Mouse (Mus musculus) right cerebral cortex, postnatal 10 days (tissue): ENCODE measurements around the gene Pgap3.
A peak's percentile ranks its signal among the peaks of the same experiment; 100 is the strongest.

ENCODE experiments used
- DNase-seq, 2 experiments: peaks; one replicate each; pipeline ENCODE4 v3.0.0; 2021; ENCODE audit warnings: low spot score in 2 of 2

The Pgap3 gene

GRCm38 (mm10) chr11:98400161-98400726 lies at the start of gene Pgap3:
Pgap3 (minus strand) TSS chr11:98400490.
- peak; percentile 94 for DNase-seq

GRCm38 (mm10) chr11:98449419-98449818 lies 49.1 kb upstream of the Pgap3 start:
- DNase-seq: no peak

DNA sequence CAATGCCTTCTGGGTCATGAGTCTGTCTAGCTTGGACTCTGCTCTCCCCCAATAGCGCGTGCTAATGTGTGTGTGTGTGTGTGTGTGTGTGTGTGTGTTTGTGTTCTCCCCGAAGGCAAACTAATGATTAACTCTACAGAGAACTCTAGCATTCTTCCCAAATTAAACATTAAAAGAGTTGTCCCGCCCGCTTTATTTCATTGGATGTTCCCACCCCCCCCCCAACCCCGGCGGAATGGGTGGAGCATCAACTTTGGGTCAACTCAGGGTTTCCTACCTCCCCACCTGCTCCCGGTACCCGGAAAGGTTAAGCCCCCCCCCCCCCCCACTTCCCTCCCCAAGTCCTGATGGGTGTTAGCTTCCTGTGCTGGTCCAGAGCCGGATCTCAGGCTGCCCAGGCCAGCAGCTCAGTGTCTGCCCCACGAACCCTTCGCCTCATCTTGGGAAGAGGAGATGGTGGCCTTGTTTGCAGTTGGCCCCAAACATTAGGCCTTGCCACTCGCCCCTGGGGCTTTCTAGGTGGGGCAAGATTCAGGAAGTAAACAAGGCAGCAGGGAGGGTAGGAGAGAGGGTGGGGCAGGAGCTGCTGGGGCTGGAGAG lies 48.0 kb upstream of the Pgap3 start:
- DNase-seq: no peak

- DNase-seq: no peak
Measured at GRCm38 (mm10) chr11:98447475-98447834, 47.2 kb upstream of the Pgap3 start.

- peak in 1 of 2 experiments; percentile 20 for DNase-seq
Measured at GRCm38 (mm10) chr11:98446562-98447474, 46.5 kb upstream of the Pgap3 start.

DNA sequence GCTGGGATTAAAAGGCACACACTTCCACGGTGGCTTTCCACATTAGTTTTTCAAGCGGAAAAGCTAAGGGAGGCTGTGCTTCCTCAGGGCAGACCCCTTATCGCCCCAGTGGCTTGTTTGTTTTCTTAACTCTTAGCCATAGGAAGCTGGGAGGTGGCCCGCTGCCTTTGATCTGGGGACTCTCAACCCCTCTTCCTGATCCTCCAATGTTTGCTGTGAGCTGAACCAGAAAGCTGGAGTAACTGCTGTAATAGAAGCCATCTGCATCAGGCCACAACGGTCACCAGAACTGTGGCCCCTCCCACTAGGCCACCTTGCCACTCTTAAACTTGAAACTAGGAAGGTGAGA lies 45.9 kb upstream of the Pgap3 start, which contains the start of gene Grb7:
Gene Grb7, plus strand, starts transcription at position 182 of the 349 bp plus-strand sequence.
- DNase-seq: no peak

DNA sequence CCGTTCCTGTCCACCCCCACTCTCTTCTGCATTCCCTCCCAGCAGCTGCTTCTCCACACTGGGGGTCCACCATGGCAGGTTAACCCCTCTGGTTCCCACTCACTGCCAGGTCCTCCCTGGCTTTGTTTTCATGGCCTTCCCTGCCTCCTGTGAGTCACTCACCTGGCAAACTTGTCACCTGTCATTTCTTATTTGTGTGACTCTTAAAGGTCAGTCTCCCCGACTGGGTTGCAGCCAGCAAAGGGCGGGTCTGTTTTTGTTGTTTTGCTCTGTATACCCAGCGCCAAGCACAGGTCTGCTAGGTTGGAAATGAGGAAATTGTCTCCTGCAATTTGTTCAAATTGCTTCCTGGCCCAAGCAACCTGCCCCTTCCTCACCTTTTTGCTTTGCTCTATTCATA lies 45.4 kb upstream of the Pgap3 start:
- DNase-seq: no peak

DNA sequence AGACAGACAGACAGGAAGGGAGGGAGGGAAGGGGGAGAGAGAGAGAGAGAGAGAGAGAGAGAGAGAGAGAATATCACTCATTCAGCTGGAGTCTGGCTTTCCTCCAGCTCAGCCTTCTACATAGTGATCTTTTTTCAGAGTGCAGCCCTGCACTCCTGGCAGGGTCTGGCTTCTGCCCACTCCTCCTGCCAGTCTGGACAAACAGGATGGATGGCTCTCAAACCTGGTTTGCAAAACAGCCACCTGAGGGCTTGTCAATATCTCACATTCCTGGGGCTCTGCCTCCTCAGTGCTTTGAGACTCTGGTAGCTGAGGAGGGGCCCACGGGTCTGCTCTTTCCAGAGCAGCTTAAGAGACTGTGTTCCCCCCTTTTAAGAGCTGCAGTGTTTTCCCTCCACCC lies 44.9 kb upstream of the Pgap3 start:
- DNase-seq: no peak

GRCm38 (mm10) chr11:98443688-98444087 lies 43.4 kb upstream of the Pgap3 start:
- no peak for DNase-seq

GRCm38 (mm10) chr11:98438331-98439158 lies 38.3 kb upstream of the Pgap3 start, which contains the start of gene Mien1:
Mien1 (minus strand) TSS chr11:98438991.
- DNase-seq: peak; percentile 96 to 98

DNA sequence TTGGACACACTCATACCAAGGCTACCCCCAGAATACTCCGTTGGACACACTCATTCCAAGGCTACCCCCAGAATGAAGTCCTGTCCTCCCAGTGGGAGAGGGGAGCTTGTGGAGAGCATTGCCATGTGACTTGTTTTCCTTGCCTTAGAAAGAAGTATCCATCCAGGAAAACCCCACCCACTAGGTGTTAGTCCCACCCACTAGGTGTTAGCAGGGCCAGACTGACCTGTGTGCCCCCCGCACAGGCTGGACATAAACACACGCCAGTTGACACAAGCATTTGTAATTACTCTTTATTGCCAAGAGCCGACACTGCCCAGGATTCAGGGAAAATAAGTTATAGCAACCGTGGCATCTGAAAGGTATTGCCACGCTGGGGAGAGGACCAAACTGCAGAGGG lies 37.2 kb upstream of the Pgap3 start:
- no peak for DNase-seq

DNA sequence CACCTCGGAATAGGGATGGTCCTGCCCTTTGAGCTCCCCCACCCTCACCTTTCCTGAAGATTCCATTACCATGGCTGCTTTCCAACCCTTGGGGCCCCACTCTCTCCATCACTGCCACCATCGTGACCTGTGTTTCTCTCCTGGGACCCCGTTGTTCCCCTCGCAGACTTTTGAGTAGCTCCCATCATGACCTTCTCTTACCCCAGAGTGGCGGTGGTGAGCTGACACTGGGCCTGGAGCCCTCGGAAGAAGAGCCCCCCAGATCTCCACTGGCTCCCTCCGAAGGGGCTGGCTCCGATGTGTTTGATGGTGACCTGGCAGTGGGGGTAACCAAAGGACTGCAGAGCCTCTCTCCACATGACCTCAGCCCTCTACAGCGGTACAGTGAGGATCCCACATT lies 35.4 kb upstream of the Pgap3 start:
- DNase-seq: no peak

DNA sequence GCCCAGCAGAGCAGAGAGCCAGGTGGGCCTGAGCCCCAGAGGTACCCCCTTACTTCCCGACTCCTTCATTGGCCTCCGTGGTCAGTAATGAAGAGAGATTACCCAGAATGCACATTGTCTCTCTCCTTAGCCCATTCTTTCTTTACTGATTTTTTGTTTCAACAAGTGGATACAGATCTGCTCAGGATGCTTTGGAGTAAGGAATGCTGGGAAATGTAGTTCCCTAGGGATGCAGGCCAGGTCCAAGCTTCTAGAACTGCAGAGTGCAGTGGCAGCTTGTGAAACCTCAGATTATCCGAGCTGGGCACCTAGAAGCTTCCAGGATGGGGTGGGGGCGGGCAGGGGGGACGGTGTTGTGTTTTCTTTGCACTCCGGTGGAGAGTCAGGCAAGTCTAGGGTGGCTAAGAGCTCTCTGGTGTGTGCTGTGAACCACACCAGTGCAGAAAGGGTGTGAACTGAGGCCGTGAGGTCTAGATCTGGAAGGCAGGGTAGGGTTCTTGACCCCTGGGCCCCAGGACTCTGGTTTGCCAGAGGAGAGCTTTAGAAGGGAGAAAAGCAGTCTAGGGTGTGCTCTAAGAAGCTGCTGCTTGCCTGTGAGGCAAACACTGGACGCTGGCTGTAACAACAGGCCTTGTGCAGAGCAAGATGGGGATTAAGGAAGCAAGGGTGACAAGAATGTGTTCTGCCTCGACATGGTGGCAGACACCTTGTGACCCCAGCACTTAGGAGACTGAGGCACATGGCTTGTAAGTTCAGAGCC lies 31.6 kb upstream of the Pgap3 start:
- peak in 1 of 2 experiments; percentile 15 for DNase-seq

DNA sequence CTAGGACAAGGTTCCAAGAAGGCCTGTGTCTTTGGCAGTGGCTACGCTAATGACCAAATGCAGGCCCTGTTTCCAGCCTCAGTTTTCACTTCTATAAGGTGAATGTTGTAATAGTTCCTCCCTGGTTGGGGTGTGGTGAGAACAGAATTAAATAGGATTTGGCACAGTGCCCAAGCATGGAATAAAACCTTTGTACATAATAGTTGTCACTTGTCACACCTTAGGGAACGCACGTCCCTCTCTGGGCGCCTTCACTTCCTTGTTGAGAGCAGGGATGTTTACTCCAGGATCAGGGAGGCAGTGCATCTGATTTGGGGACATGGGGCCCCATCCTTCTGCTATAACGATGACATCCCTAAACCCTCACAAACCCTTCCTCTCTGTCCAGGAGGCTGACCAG lies 28.1 kb upstream of the Pgap3 start:
- no peak for DNase-seq

DNA sequence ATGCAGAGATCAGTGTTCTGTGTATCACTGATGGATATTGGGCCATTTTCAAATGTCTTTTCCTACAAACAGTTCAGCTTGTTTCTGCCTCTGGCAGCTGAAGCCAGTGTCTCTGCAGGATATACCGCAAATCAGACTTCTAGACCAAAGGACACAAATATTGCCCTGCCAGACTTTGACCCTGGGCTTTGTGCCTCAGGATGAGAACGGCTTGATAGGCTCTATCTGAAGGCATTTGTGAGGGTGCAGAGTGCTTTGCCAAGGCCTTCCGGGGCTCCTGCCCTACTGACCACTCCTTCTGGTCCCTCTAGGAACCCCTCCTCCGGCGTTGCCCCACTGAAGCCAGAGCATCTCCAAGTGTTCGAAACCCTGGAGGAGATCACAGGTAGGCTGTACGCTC lies 26.3 kb upstream of the Pgap3 start:
- no peak for DNase-seq

DNA sequence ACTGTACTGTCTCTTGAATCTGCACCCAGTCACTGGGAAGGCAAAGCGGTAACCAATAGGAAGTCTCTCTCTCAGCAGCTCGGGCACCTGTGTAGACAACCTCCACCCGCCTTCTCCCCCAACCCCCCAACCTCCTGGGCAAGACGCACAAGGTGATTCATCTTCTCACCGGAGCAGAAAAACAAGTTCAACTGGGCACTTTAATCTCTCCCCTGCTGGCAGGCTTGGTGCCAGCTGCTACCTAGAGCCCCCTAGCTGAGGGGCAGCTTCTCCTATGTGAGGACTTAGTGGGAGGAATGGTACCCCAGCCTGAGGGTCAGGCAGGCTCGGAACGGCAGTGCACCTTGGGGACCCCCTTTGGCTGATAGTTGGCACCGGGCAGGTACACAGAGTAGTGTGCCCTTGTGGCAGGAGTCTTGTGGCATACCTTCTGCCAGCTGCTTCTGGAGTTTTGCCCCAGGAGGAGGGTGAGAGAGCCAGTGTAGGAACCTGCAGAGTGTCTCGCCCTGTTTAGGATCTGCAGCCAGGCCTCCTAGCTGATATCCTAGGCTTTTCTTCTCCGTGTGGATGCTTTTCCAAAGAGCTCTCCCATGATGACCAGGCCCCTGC lies 18.8 kb upstream of the Pgap3 start:
- no peak for DNase-seq

- DNase-seq: no peak
Measured at GRCm38 (mm10) chr11:98418273-98418672, 18.0 kb upstream of the Pgap3 start.

DNA sequence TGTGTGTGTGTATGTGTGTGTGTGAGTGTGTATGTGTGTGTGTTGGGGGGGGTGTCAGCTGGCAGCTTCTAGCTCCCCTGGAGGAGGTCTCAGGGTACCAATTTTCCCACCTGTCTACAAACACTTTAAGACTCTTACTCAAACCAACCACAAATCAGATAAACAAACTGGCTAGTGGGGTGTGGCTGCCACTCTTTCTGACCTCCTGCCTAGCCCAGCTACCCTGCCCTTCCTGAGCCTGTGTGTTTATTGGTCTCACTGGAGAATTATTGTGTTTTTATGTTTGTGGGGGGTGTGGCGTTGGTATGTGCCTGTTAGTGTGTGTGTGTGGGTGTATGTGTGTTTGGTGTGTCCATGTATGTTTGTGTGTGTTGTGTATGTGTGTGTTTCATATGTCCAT lies 16.8 kb upstream of the Pgap3 start:
- DNase-seq: no peak

DNA sequence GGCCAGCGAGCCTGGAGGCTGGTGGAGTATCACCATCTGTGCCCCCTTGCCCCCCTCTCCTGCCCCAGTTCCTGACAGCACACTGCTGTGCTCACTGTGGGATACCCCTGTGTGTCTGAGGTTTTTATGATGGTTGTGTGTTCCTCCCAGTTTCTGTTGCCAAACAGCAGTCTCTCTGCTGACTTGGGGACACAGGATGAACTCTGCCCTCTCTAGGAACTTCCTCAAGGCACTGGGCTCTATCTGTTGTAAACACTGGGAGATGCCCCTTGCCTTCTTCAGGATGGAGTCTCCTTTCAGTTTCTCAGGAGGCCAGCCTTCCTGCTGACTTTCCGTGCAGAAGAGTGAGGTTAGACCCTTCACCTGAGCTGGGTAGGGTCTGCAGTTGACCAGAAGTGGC lies 13.9 kb upstream of the Pgap3 start:
- DNase-seq: no peak

DNA sequence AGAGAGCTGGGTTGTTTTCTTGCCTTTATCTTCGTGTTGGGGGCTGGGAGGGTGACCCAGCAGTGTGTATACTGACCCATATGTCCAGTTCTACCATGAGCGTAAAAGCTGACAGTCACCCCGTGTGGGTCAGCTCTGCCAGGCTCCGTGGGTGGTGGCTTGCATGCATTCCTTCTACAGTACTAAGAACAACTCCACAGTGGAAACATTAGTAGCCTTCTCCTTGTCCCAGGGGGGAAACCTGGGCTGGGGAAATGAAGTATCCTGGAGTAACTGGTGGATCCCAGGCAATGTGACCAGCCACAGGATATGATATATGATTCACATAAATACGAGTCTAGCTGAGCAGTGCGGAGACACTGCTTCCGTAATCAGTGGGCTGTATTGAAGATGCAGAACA lies 13.4 kb upstream of the Pgap3 start:
- no peak for DNase-seq

DNA sequence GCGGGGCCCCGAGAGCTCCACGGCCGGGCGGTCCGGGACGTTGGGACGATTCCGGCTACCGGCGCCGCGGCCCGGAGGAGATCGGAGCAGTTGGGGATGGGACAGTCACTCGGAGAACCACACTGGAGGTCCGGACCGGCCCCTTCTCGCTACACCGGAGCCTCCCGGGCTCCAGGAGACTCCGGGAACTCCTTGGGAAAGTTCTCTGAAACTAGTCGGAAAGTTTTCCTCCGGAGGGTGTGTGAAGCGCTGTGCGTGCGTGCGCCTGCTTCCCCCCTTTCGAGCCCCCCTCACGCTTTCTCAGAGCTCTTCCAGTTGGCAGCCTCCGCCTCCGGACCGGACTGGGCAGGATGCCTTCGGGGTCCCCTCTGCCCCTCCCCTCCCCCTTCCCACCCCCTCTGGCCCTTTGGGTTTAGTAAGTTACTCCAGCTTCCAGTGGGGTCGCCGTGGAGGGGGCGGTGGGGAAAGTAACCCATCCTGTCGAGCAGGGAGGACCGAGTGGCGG lies 12.6 kb upstream of the Pgap3 start:
- no peak for DNase-seq
